Mouse (Mus musculus) liver, embryonic 18 days (tissue): ENCODE results near the gene Gm8265. TPM values are rescaled to one million over a fixed set of nuclear protein-coding genes. Genes with fewer than 3 reads are reported as not detected.

ENCODE experiments used
- polyA plus RNA-seq: library from polyadenylated mRNA; depleted of rRNA; stranded (reverse); fragments of >200 nt; gene quantifications from 2 replicates; pipeline ENCODE4 v1.2.3, GENCODE M21; 2012; rRNA removed

Gm8265 gene
- not detected in 2 replicates for polyA plus RNA-seq

DNA sequence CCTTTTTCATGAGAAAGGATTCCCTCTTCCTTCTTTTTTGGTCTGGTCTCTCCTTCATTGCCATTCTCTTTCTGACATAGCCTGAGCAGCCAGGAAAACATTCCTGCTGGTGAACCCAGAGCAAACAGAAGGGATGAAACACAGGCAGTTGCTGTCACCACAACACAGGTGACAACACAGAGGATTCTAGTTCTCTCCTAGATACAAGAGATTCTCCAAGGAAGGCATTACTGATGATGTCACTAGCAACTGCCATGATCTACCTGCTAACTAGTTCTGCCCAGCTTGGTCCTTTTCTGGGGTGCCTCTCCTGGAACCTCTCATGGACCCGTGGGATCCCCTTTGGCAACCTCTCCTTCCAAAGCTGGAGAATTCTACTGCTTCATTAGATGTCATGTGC, at the start of gene Gm8265:
Gm8265 (minus strand) TSS at position 101 of the 400 bp plus-strand sequence.

Other genes with a start within 250 kb of the Gm8265 start
- gene Gm3500, start 244.0 kb downstream of the Gm8265 start, polyA plus RNA-seq: 0.02 TPM in 1 of 2 replicates, not detected in the other
- 0.05 TPM in 2 replicates for gene Gm3194, start 177.6 kb downstream of the Gm8265 start, polyA plus RNA-seq
- gene Gm8246, start 155.2 kb downstream of the Gm8265 start, polyA plus RNA-seq: not detected in 2 replicates
- not detected in 2 replicates for gene Gm3187, start 148.8 kb downstream of the Gm8265 start, polyA plus RNA-seq
- 0.05 TPM in 2 replicates for gene Gm3488, start 131.4 kb downstream of the Gm8265 start, polyA plus RNA-seq
- gene Gm3532, start 94.5 kb downstream of the Gm8265 start, polyA plus RNA-seq: not detected in 2 replicates
- gene Gm9603, start 54.4 kb upstream of the Gm8265 start, polyA plus RNA-seq: not detected in 2 replicates
- 0.02 TPM in 1 of 2 replicates, not detected in the other for gene Gm3373, start 108.5 kb upstream of the Gm8265 start, polyA plus RNA-seq
- gene Gm3383, start 175.0 kb upstream of the Gm8265 start, polyA plus RNA-seq: 0.05 TPM in 2 replicates
- not detected in 2 replicates for gene Gm3424, start 197.3 kb upstream of the Gm8265 start, polyA plus RNA-seq
- not detected in 2 replicates for gene Gm8237, start 247.4 kb upstream of the Gm8265 start, polyA plus RNA-seq